Mouse (Mus musculus) lung, adult 2 months (tissue): Measurements from ENCODE around the gene Spata31d1d.

ENCODE experiments used
- CTCF ChIP-seq: fragments of 200-500 bp; IDR thresholded peaks from 2 replicates; pipeline ENCODE4 v1.5.1; 2011; ENCODE audit warnings: mild to moderate bottlenecking, low read length, control low read depth; ENCODE audit not compliant: insufficient read depth
- POLR2A ChIP-seq: fragments of 200-500 bp; IDR thresholded peaks from 2 replicates; pipeline ENCODE4 v1.6.1; 2011; ENCODE audit warnings: low read depth, mild to moderate bottlenecking, control low read depth, low read length, borderline replicate concordance; ENCODE audit errors: extremely low read depth

- no peak for TF ChIP-seq CTCF
- TF ChIP-seq POLR2A: no peak
These were observed 40.1 kb downstream of the Spata31d1d start for GRCm38 (mm10) chr13:59691478-59691877.
